Mouse (Mus musculus) MN1 (cell line): ENCODE measurements around the gene Katna1.

ENCODE experiments used
- DNase-seq: peaks from one replicate; pipeline ENCODE4 v3.0.0-alpha.2; 2016; ENCODE audit warnings: low spot score

Gene Katna1

GRCm38 (mm10) chr10:7779751-7780237, 54.0 kb downstream of the Katna1 start:
- DNase-seq = no peak

- DNase-seq = peak; percentile 97
Measured at GRCm38 (mm10) chr10:7780238-7781176, 54.7 kb downstream of the Katna1 start.

- no peak for DNase-seq
Measured at GRCm38 (mm10) chr10:7781214-7781613, 55.4 kb downstream of the Katna1 start.

- DNase-seq = no peak
Measured at GRCm38 (mm10) chr10:7787319-7787718, 61.5 kb downstream of the Katna1 start.

- no peak for DNase-seq
Measured at GRCm38 (mm10) chr10:7792254-7792750, 66.5 kb downstream of the Katna1 start.

- peak; percentile 99 for DNase-seq
Measured at GRCm38 (mm10) chr10:7792751-7793385, 67.1 kb downstream of the Katna1 start, which contains the start of the genes Ginm1 and Ppil4. Ginm1 (minus strand) TSS chr10:7792824. Ppil4 (plus strand) TSS chr10:7792891.

GRCm38 (mm10) chr10:7801258-7801657, 75.5 kb downstream of the Katna1 start:
- DNase-seq = no peak

GRCm38 (mm10) chr10:7802519-7803140, 76.8 kb downstream of the Katna1 start:
- DNase-seq = no peak

- DNase-seq = peak; percentile 85
Measured at GRCm38 (mm10) chr10:7809937-7810336, 84.1 kb downstream of the Katna1 start.
